Mouse (Mus musculus): Measurements from ENCODE around the gene Tas2r138.
"Not testable (repeated sequence)": the region's sequence is repeated elsewhere in the genome, so short reads cannot be mapped to it uniquely, and the experiment has no call there.

Gene Tas2r138

GRCm38 (mm10) chr6:40613260-40613852 is at the start of gene Tas2r138:
Gene Tas2r138, minus strand, starts transcription at chr6:40613310.
- in situ Hi-C loops (cut with MboI; ENCODE audit: low pct_unique_long_range_greater_than_20kb in 1 of 2, low sequenced_read_pairs in 2 of 2, unreplicated experiment in 1 of 2), result no loop called here

- in situ Hi-C loops (cut with MboI; ENCODE audit: low pct_unique_long_range_greater_than_20kb in 1 of 2, low sequenced_read_pairs in 2 of 2, unreplicated experiment in 1 of 2), result no loop called here
Observed at GRCm38 (mm10) chr6:40660930-40661329, 47.8 kb upstream of the Tas2r138 start.

- in situ Hi-C loops (cut with MboI; ENCODE audit: low pct_unique_long_range_greater_than_20kb in 1 of 2, low sequenced_read_pairs in 2 of 2, unreplicated experiment in 1 of 2), result no loop called here
Observed at GRCm38 (mm10) chr6:40650953-40651352, 37.8 kb upstream of the Tas2r138 start.

GRCm38 (mm10) chr6:40645701-40646100 is 32.6 kb upstream of the Tas2r138 start:
- in situ Hi-C loops (cut with MboI; ENCODE audit: low pct_unique_long_range_greater_than_20kb in 1 of 2, low sequenced_read_pairs in 2 of 2, unreplicated experiment in 1 of 2), result no loop called here

GRCm38 (mm10) chr6:40640710-40641538 is 27.8 kb upstream of the Tas2r138 start:
- in situ Hi-C loops (cut with MboI; ENCODE audit: low pct_unique_long_range_greater_than_20kb in 1 of 2, low sequenced_read_pairs in 2 of 2, unreplicated experiment in 1 of 2), result no loop called here

GRCm38 (mm10) chr6:40637755-40638154 is 24.6 kb upstream of the Tas2r138 start:
- in situ Hi-C loops (cut with MboI; ENCODE audit: low pct_unique_long_range_greater_than_20kb in 1 of 2, low sequenced_read_pairs in 2 of 2, unreplicated experiment in 1 of 2), result no loop called here

- in situ Hi-C loops (cut with MboI; ENCODE audit: low pct_unique_long_range_greater_than_20kb in 1 of 2, low sequenced_read_pairs in 2 of 2, unreplicated experiment in 1 of 2), result no loop called here
Observed at GRCm38 (mm10) chr6:40635559-40635958, 22.4 kb upstream of the Tas2r138 start.

GRCm38 (mm10) chr6:40634640-40635071 is 21.5 kb upstream of the Tas2r138 start:
- in situ Hi-C loops (cut with MboI; ENCODE audit: low pct_unique_long_range_greater_than_20kb in 1 of 2, low sequenced_read_pairs in 2 of 2, unreplicated experiment in 1 of 2), result no loop called here

- in situ Hi-C loops (cut with MboI; ENCODE audit: low pct_unique_long_range_greater_than_20kb in 1 of 2, low sequenced_read_pairs in 2 of 2, unreplicated experiment in 1 of 2), result no loop called here
Observed at GRCm38 (mm10) chr6:40628406-40629000, 15.4 kb upstream of the Tas2r138 start, which contains the start of gene Mgam. Gene Mgam, plus strand, starts transcription at chr6:40628831.

GRCm38 (mm10) chr6:40626111-40626510 is 13.0 kb upstream of the Tas2r138 start:
- in situ Hi-C loops (cut with MboI; ENCODE audit: low pct_unique_long_range_greater_than_20kb in 1 of 2, low sequenced_read_pairs in 2 of 2, unreplicated experiment in 1 of 2), result no loop called here

- in situ Hi-C loops (cut with MboI; ENCODE audit: low pct_unique_long_range_greater_than_20kb in 1 of 2, low sequenced_read_pairs in 2 of 2, unreplicated experiment in 1 of 2), result no loop called here
Observed at GRCm38 (mm10) chr6:40617965-40618364, 4.9 kb upstream of the Tas2r138 start.

- in situ Hi-C loops (cut with MboI; ENCODE audit: low pct_unique_long_range_greater_than_20kb in 1 of 2, low sequenced_read_pairs in 2 of 2, unreplicated experiment in 1 of 2), result no loop called here
Observed at GRCm38 (mm10) chr6:40610244-40610643, 2.9 kb downstream of the Tas2r138 start.

- in situ Hi-C loops (cut with MboI; ENCODE audit: low pct_unique_long_range_greater_than_20kb in 1 of 2, low sequenced_read_pairs in 2 of 2, unreplicated experiment in 1 of 2), result no loop called here
Observed at GRCm38 (mm10) chr6:40607431-40607830, 5.7 kb downstream of the Tas2r138 start.

GRCm38 (mm10) chr6:40598546-40598945 is 14.6 kb downstream of the Tas2r138 start:
- in situ Hi-C loops (cut with MboI; ENCODE audit: low pct_unique_long_range_greater_than_20kb in 1 of 2, low sequenced_read_pairs in 2 of 2, unreplicated experiment in 1 of 2), result not testable (repeated sequence)

GRCm38 (mm10) chr6:40594804-40595550 is 18.1 kb downstream of the Tas2r138 start:
- in situ Hi-C loops (cut with MboI; ENCODE audit: low pct_unique_long_range_greater_than_20kb in 1 of 2, low sequenced_read_pairs in 2 of 2, unreplicated experiment in 1 of 2), result no loop called here

GRCm38 (mm10) chr6:40588346-40588745 is 24.8 kb downstream of the Tas2r138 start:
- in situ Hi-C loops (cut with MboI; ENCODE audit: low pct_unique_long_range_greater_than_20kb in 1 of 2, low sequenced_read_pairs in 2 of 2, unreplicated experiment in 1 of 2), result no loop called here

- in situ Hi-C loops (cut with MboI; ENCODE audit: low pct_unique_long_range_greater_than_20kb in 1 of 2, low sequenced_read_pairs in 2 of 2, unreplicated experiment in 1 of 2), result no loop called here
Observed at GRCm38 (mm10) chr6:40585645-40586044, 27.5 kb downstream of the Tas2r138 start, which contains the start of gene Clec5a. Gene Clec5a, minus strand, starts transcription at chr6:40585821.

GRCm38 (mm10) chr6:40584336-40584735 is 28.8 kb downstream of the Tas2r138 start:
- in situ Hi-C loops (cut with MboI; ENCODE audit: low pct_unique_long_range_greater_than_20kb in 1 of 2, low sequenced_read_pairs in 2 of 2, unreplicated experiment in 1 of 2), result no loop called here

GRCm38 (mm10) chr6:40576305-40576704 is 36.8 kb downstream of the Tas2r138 start:
- in situ Hi-C loops (cut with MboI; ENCODE audit: low pct_unique_long_range_greater_than_20kb in 1 of 2, low sequenced_read_pairs in 2 of 2, unreplicated experiment in 1 of 2), result no loop called here
